Mouse (Mus musculus) forebrain, embryonic 13.5 days (tissue): Measurements from ENCODE around the gene Ddx11. TPM values are rescaled to one million over a fixed set of nuclear protein-coding genes. Genes with fewer than 3 reads are reported as not detected.
"Not testable (repeated sequence)": the region's sequence is repeated elsewhere in the genome, so short reads cannot be mapped to it uniquely, and the experiment has no call there.

ENCODE experiments used
- ATAC-seq: fragments of 200-750 bp; cut with Nextera tagmentation; 2 replicates; pipeline ENCODE4 v1.8.0; 2017
- H3K27ac ChIP-seq: fragments of 300-500 bp; sonication (generic); 2 replicates; pipeline ENCODE4 v1.5.1; 2015; ENCODE audit warnings: inconsistent platforms, mild to moderate bottlenecking, moderate library complexity
- H3K27me3 ChIP-seq: fragments of 300-500 bp; sonication (generic); 2 replicates; pipeline ENCODE4 v1.6.1; 2015; ENCODE audit warnings: mild to moderate bottlenecking, inconsistent platforms
- H3K36me3 ChIP-seq: fragments of 300-500 bp; sonication (generic); 2 replicates; pipeline ENCODE4 v1.6.1; 2015; ENCODE audit warnings: mild to moderate bottlenecking, inconsistent platforms; ENCODE audit not compliant: poor library complexity, severe bottlenecking
- H3K4me1 ChIP-seq: fragments of 300-500 bp; sonication (generic); 2 replicates; pipeline ENCODE4 v1.6.1; 2015; ENCODE audit warnings: inconsistent platforms
- H3K4me2 ChIP-seq: fragments of 300-500 bp; sonication (generic); 2 replicates; pipeline ENCODE4 v1.6.1; 2015; ENCODE audit warnings: inconsistent platforms, mild to moderate bottlenecking, moderate library complexity
- H3K4me3 ChIP-seq: fragments of 300-500 bp; sonication (generic); 2 replicates; pipeline ENCODE4 v1.5.1; 2015; ENCODE audit warnings: mild to moderate bottlenecking, inconsistent platforms
- H3K9ac ChIP-seq: fragments of 300-500 bp; sonication (generic); 2 replicates; pipeline ENCODE4 v1.6.1; 2015; ENCODE audit warnings: mild to moderate bottlenecking, inconsistent platforms
- H3K9me3 ChIP-seq: fragments of 300-500 bp; sonication (generic); replicated peaks from 2 replicates; pipeline ENCODE4 v1.6.1; 2016; ENCODE audit warnings: inconsistent platforms
- WGBS: fragments of 180-500 bp; shearing (Covaris S2); methylation state at CpG from one replicate; pipeline ENCODE4 v1.1.7; 2015; 5-methylcytosine and 5-hydroxymethylcytosine counted together
- polyA plus RNA-seq: library from polyadenylated mRNA; unstranded; fragments of >200 nt; fragmentation: Nextera tagmentation; extraction: Ambion mirVana; gene quantifications from 2 replicates; pipeline ENCODE4 v1.2.1, GENCODE M21; 2015

Ddx11 gene
- polyA plus RNA-seq, 1 experiment from 2014 or later = 16.2 TPM

GRCm38 (mm10) chr17:66123816-66124610 lies 693 bp downstream of the Ddx11 start:
- Histone ChIP-seq H3K4me1 (peaks cover 18% of the 10 kb centered on the region), H3K27me3 (no peaks in the 10 kb centered on the region), H3K4me3 (peak overlapping the region; percentile 83), H3K36me3 (peaks cover 40% of the 10 kb centered on the region), H3K27ac (no peak overlapping the region; the same call in 1 of the 2 replicates), H3K9me3 (no peaks in the 10 kb centered on the region), H3K9ac (peak overlapping the region; percentile 81), H3K4me2 (peak overlapping the region; percentile 60)
- 2% methylated on average over 20 of the region's 20 CpGs for WGBS
- ATAC-seq = peak; percentile 17

DNA sequence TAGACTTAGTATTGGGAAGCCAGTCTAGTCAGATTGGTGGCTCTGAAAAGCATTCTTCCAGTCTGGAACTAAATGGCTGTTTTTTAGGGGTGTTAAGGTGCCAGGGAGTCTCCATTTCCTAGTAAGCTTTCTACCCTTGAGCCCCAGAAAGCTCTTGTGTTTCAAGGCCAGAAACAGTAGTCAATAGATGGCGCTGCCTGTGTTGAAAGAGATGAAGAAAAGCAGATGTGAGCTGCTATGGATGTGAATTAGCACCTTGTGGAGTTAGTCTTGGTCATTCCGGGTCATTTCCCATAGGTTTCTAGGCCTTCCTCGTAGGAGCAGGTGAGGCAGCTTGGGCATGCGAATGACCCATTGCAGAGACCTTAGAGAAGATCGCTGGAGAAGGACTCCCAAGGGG lies 1.9 kb downstream of the Ddx11 start:
- Histone ChIP-seq H3K4me1 (peaks cover 18% of the 10 kb centered on the region), H3K27ac (no peak overlapping the region), H3K36me3 (peaks cover 31% of the 10 kb centered on the region), H3K27me3 (no peaks in the 10 kb centered on the region), H3K9ac (no peak overlapping the region; the same call in none of the 2 replicates), H3K9me3 (no peaks in the 10 kb centered on the region), H3K4me2 (peak overlapping the region; percentile 60), H3K4me3 (no peak overlapping the region)
- WGBS = 77% methylated on average over 5 of the region's 5 CpGs
- no peak for ATAC-seq

GRCm38 (mm10) chr17:66130371-66130770 lies 7.1 kb downstream of the Ddx11 start:
- no peaks in the 10 kb centered on the region for H3K27me3 ChIP-seq
- H3K9ac ChIP-seq = no peak overlapping the region
- H3K4me1 ChIP-seq = peaks cover 2% of the 10 kb centered on the region
- ATAC-seq = no peak
- no peaks in the 10 kb centered on the region for H3K9me3 ChIP-seq
- 85% methylated on average over 9 of the region's 9 CpGs for WGBS
- no peak overlapping the region for H3K4me3 ChIP-seq
- no peak overlapping the region for H3K4me2 ChIP-seq
- no peak overlapping the region for H3K27ac ChIP-seq
- H3K36me3 ChIP-seq = peaks cover 71% of the 10 kb centered on the region

DNA sequence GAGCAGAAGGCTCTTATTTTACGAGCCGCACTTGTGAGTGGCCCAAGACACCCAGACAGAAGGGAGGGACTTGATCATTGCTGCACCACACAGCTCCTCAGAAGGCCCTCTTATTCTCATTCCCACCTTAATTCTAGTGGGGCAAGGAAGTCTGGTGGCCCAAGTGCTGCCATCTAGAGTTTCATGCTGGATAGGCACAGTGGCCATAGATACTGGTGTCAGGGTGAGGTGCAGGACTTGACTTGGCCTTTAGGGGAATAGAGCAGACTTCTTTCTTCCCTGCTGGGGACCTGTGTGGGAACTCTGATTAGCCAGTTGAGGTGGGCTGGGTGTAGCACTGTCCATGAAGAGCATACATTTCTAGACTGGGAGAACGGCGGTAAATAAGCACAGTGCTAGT lies 7.9 kb downstream of the Ddx11 start:
- ATAC-seq = no peak
- Histone ChIP-seq H3K27ac (no peak overlapping the region), H3K36me3 (peaks cover 78% of the 10 kb centered on the region)

GRCm38 (mm10) chr17:66152706-66153662 lies 29.7 kb downstream of the Ddx11 start:
- H3K4me1 ChIP-seq, H3K4me3 ChIP-seq, H3K27me3 ChIP-seq, H3K4me2 ChIP-seq, H3K27ac ChIP-seq, H3K9me3 ChIP-seq, H3K9ac ChIP-seq: not testable (repeated sequence)
- WGBS = 80% methylated on average over 6 of the region's 8 CpGs
- peaks cover 43% of the 10 kb centered on the region for H3K36me3 ChIP-seq
- peak; percentile 89 for ATAC-seq

More for the DNA sequence above, 7.9 kb downstream of the Ddx11 start:
- no peaks in the 10 kb centered on the region for H3K4me1 ChIP-seq
- H3K9ac ChIP-seq = no peak overlapping the region
- no peak overlapping the region for H3K4me2 ChIP-seq
- H3K9me3 ChIP-seq = no peaks in the 10 kb centered on the region
- no peak overlapping the region for H3K4me3 ChIP-seq
- H3K27me3 ChIP-seq = no peaks in the 10 kb centered on the region
- WGBS = 96% methylated on average over 4 of the region's 4 CpGs

- H3K9me3 ChIP-seq, ATAC-seq, H3K4me1 ChIP-seq, H3K27me3 ChIP-seq, H3K9ac ChIP-seq, H3K27ac ChIP-seq, H3K4me2 ChIP-seq, H3K4me3 ChIP-seq: not testable (repeated sequence)
- WGBS = 93% methylated on average over 4 of the region's 4 CpGs
- peaks cover 34% of the 10 kb centered on the region for H3K36me3 ChIP-seq
Observed at GRCm38 (mm10) chr17:66153735-66154423, 30.6 kb downstream of the Ddx11 start.

DNA sequence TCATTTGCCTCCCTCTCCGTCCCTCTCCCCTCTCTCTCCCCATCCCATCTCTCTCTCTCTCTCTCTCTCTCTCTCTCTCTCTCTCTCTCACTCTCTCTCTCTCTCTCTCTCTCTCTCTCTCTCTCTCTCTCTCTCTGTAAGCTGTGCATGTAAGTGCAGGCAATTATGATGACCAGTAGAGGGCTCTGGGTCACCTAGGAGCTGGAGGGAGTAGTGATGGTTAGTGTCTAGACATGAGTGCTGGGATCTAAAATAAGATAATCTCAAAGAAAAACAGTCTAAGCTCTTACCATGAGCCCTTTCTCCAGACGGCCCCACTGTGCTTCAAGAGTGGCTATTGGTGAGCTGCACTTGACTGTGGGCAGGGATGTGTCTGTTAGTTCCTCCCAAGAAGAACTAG lies 31.6 kb downstream of the Ddx11 start:
- 71% methylated on average over 2 of the region's 2 CpGs for whole genome bisulfite sequencing
- no peak overlapping the region for H3K4me3 ChIP-seq
- peaks cover 25% of the 10 kb centered on the region for H3K36me3 ChIP-seq
- H3K27me3 ChIP-seq = no peaks in the 10 kb centered on the region
- no peaks in the 10 kb centered on the region for H3K4me1 ChIP-seq
- no peak overlapping the region for H3K9ac ChIP-seq
- no peaks in the 10 kb centered on the region for H3K9me3 ChIP-seq
- no peak overlapping the region for H3K27ac ChIP-seq
- no peak for ATAC-seq
- H3K4me2 ChIP-seq = no peak overlapping the region

DNA sequence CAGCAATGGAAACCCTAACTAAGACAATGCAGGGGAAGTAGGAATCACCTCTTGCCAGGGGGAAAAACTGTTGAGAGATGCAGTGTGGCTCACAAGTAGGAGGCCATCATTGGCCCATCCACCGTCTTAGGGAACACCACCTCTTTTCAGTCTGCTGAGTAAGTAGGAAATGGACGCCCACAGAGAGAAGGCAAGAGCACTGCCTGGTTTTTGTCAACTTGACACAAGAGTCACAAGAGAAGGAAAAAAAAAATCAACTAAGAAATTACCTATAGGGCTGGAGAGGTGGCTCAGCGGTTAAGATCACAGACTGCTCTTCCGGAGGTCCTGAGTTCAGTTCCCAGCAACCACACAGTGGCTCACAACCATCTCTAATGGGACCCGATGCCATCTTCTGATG lies 35.0 kb downstream of the Ddx11 start:
- 91% methylated on average over 5 of the region's 5 CpGs for WGBS
- Histone ChIP-seq H3K4me3 (no peak overlapping the region), H3K4me2 (no peak overlapping the region), H3K9me3 (peaks cover 14% of the 10 kb centered on the region), H3K9ac (no peak overlapping the region), H3K27me3 (no peaks in the 10 kb centered on the region), H3K4me1 (no peaks in the 10 kb centered on the region), H3K36me3 (no peaks in the 10 kb centered on the region), H3K27ac (no peak overlapping the region)
- no peak for ATAC-seq

DNA sequence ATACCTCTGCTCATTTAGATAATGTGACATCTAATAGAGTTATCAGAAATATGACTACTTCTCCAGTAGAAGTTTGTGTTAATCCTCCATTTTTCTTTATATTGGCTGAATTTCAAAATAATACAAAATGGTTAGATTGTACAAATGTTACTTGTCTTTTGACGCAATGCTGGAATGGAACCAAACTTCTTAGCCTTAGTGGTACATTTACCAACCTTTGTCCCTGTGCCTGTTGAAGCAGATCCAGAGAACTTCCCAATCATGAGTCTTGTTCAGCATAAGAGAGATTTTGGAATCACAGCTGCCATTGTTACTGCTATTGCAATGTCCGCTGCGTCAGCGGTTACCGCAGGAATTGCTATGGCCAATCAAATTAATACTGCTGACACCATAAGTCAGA lies 43.8 kb downstream of the Ddx11 start:
- H3K36me3 ChIP-seq = not testable (repeated sequence)

GRCm38 (mm10) chr17:66170971-66171370 lies 47.7 kb downstream of the Ddx11 start:
- not testable (repeated sequence) for H3K36me3 ChIP-seq, H3K9me3 ChIP-seq, ATAC-seq, H3K27ac ChIP-seq, H3K27me3 ChIP-seq, H3K4me3 ChIP-seq, H3K4me2 ChIP-seq, H3K9ac ChIP-seq, H3K4me1 ChIP-seq
- 94% methylated on average over 15 of the region's 15 CpGs for WGBS

More for the DNA sequence above, 43.8 kb downstream of the Ddx11 start:
- H3K27me3 ChIP-seq, H3K4me3 ChIP-seq, H3K9ac ChIP-seq, ATAC-seq, H3K4me2 ChIP-seq, H3K27ac ChIP-seq, H3K4me1 ChIP-seq: not testable (repeated sequence)
- peaks cover 15% of the 10 kb centered on the region for H3K9me3 ChIP-seq
- WGBS = 97% methylated on average over 5 of the region's 5 CpGs

DNA sequence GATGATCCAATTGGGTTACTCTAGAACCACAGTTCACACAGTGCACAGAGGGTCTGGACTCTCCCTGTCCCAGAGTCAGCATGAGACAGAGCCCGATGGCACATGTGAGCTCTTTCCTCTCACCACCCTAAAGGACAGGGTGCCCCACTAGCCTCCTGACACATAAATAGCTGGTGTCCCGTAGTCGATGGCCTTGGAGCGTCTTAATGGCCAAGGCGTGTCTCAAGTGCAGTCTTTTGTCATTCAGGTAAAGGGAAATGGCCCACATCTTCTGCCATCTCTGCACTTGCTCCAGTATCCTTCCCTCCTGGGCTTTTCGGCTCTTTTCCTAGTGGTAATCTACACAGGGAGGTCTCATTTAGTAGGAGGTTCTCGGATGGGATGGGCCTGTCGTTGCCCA lies 67.3 kb downstream of the Ddx11 start:
- Histone ChIP-seq H3K27ac (no peak overlapping the region), H3K4me1 (no peaks in the 10 kb centered on the region), H3K9ac (no peak overlapping the region), H3K4me2 (no peak overlapping the region), H3K9me3 (no peaks in the 10 kb centered on the region), H3K4me3 (no peak overlapping the region), H3K36me3 (no peaks in the 10 kb centered on the region), H3K27me3 (no peaks in the 10 kb centered on the region)
- WGBS = 91% methylated on average over 8 of the region's 8 CpGs
- no peak for ATAC-seq

- no peak overlapping the region for H3K4me2 ChIP-seq
- no peaks in the 10 kb centered on the region for H3K4me1 ChIP-seq
Observed at GRCm38 (mm10) chr17:66197041-66197440, 73.7 kb downstream of the Ddx11 start.

More at GRCm38 (mm10) chr17:66197041-66197440, 73.7 kb downstream of the Ddx11 start:
- ATAC-seq = no peak
- H3K27me3 ChIP-seq = no peaks in the 10 kb centered on the region
- WGBS = 60% methylated on average over 3 of the region's 3 CpGs
- no peaks in the 10 kb centered on the region for H3K36me3 ChIP-seq
- H3K27ac ChIP-seq = no peak overlapping the region
- no peaks in the 10 kb centered on the region for H3K9me3 ChIP-seq
- no peak overlapping the region for H3K4me3 ChIP-seq
- no peak overlapping the region for H3K9ac ChIP-seq
